Mouse (Mus musculus) hindbrain, embryonic 14.5 days (tissue): Measurements from ENCODE around the gene D630003M21Rik. TPM values are rescaled to one million over a fixed set of nuclear protein-coding genes. Genes with fewer than 3 reads are reported as not detected.

Source experiments
- ATAC-seq: fragments of 200-750 bp; cut with Nextera tagmentation; 2 replicates; pipeline ENCODE4 v1.8.0; 2017; ENCODE audit warnings: moderate number of reproducible peaks, mild to moderate bottlenecking, moderate TSS enrichment, moderate library complexity; ENCODE audit not compliant: low FRiP score
- DNase-seq: peaks from one replicate; pipeline ENCODE4 v3.0.0-alpha.2; 2015; ENCODE audit warnings: low spot score
- H3K27ac ChIP-seq: fragments of 300-500 bp; sonication (generic); 2 replicates; pipeline ENCODE4 v1.5.1; 2014; ENCODE audit warnings: mild to moderate bottlenecking, moderate library complexity
- H3K27me3 ChIP-seq: fragments of 300-500 bp; sonication (generic); 2 replicates; pipeline ENCODE4 v1.6.1; 2014; ENCODE audit warnings: mild to moderate bottlenecking, low read length, mixed read lengths; ENCODE audit not compliant: control insufficient read depth, insufficient read depth
- H3K36me3 ChIP-seq: fragments of 300-500 bp; sonication (generic); replicated peaks from 2 replicates; pipeline ENCODE4 v1.6.1; 2014; ENCODE audit not compliant: control insufficient read depth, insufficient read depth
- H3K4me1 ChIP-seq: fragments of 300-500 bp; sonication (generic); replicated peaks from 2 replicates; pipeline ENCODE4 v1.6.1; 2014; ENCODE audit warnings: antibody characterized with exemption, low read length, mixed read lengths; ENCODE audit not compliant: control insufficient read depth, insufficient read depth
- H3K4me2 ChIP-seq: fragments of 300-500 bp; sonication (generic); replicated peaks from 2 replicates; pipeline ENCODE4 v1.6.1; 2014; ENCODE audit warnings: mild to moderate bottlenecking, moderate library complexity
- H3K4me3 ChIP-seq: fragments of 300-500 bp; sonication (generic); replicated peaks from 2 replicates; pipeline ENCODE4 v1.5.1; 2014; ENCODE audit warnings: mild to moderate bottlenecking, low read length
- H3K9ac ChIP-seq: fragments of 300-500 bp; sonication (generic); 2 replicates; pipeline ENCODE4 v1.6.1; 2014
- H3K9me3 ChIP-seq: fragments of 300-500 bp; sonication (generic); 2 replicates; pipeline ENCODE4 v1.6.1; 2016; ENCODE audit warnings: low read length; ENCODE audit not compliant: control insufficient read depth
- WGBS: fragments of 180-500 bp; shearing (Covaris S2); extraction: QIAGEN DNeasy Blood & Tissue Kit; methylation state at CpG from one replicate; pipeline ENCODE4 v1.1.7; 2014; 5-methylcytosine and 5-hydroxymethylcytosine counted together
- polyA plus RNA-seq: library from polyadenylated mRNA; unstranded; fragments of >200 nt; fragmentation: Nextera tagmentation; extraction: Ambion mirVana; gene quantifications from 2 replicates; pipeline ENCODE4 v1.2.1, GENCODE M21; 2014

Gene D630003M21Rik
- polyA plus RNA-seq, 1 experiment from 2014 or later: 1.6 TPM

DNA sequence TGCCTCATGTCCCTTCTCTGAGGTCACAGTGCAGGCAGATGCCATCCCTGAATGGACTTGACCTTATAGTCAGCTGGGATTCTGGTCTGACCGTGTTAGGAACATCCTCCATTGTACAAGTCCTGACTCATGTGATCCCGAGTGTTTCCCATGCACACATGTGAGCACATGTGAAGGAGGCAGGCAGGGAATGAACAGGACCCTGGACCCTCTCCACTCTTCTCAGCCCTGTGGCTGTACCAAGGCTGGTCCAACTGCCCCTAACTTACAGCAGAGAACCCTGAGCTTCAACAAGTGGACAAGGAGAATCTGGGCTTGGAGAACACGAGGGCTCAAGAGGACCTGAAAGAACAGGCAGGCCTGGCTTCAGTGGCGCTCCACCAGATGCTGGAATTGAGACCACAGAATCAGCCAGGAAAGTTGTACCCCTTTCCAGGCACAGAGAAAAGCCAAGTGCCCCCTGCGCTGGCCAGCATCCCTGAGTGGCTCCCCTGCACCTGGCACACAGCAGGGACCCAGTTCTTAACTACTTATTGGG, 83.4 kb downstream of the D630003M21Rik start:
- no peak overlapping the region for H3K9ac ChIP-seq
- 76% methylated on average over 5 of the region's 5 CpGs for WGBS
- DNase-seq: no peak
- H3K4me2 ChIP-seq: peak overlapping the region; percentile 52
- H3K27me3 ChIP-seq: no peaks in the 10 kb centered on the region
- H3K4me3 ChIP-seq: peak overlapping the region; percentile 26; the same call in 1 of the 2 replicates
- no peaks in the 10 kb centered on the region for H3K9me3 ChIP-seq
- no peak overlapping the region for H3K27ac ChIP-seq
- H3K4me1 ChIP-seq: 0 out of 2 replicates have a peak, but pooled peaks cover 3% of the 10 kb centered on the region
- ATAC-seq: no peak
- H3K36me3 ChIP-seq: no peaks in the 10 kb centered on the region

DNA sequence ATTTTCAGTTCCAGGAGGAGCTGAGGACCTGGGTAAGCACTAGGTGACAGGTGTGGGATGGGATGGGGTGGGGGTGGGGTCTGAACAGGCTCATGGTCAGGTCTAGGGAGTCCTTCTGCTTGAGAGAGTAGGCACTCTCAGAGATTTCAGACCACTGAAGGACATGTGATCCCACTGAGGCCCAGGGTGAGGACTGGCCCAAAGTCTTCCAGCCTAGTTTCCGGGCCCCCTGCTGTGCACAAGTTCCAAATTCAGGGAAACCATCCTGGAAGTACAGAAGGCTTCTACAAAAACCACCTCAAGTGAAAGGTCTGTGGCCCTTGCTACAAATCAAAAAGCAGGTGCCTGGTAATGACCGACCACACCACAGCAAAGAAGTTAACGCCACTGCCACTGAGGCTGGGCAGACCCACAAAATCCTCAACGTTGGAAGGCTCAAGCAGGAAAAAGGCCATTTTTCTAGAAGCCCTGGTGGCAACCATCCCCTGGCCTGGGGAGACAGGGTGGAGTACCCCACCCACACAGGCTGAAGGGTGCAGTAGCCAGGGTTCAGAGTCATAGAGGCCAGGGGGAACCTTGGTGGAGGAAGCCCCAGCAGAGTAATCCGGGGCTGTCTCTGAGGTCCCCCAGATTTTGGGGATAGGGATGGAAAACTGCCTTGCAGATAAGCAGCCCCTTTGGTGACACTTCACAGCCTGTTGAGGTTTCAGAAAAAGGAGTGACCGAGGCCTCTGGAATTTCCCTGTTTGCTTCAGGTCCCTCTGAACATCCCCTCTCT, 84.1 kb downstream of the D630003M21Rik start:
- Histone ChIP-seq H3K36me3 (no peaks in the 10 kb centered on the region), H3K4me3 (no peak overlapping the region), H3K27ac (no peak overlapping the region), H3K4me2 (no peak overlapping the region), H3K9me3 (no peaks in the 10 kb centered on the region), H3K9ac (no peak overlapping the region), H3K4me1 (0 out of 2 replicates have a peak, but pooled peaks cover 3% of the 10 kb centered on the region), H3K27me3 (no peaks in the 10 kb centered on the region)
- 88% methylated on average over 6 of the region's 6 CpGs for WGBS
- no peak for DNase-seq
- no peak for ATAC-seq

DNA sequence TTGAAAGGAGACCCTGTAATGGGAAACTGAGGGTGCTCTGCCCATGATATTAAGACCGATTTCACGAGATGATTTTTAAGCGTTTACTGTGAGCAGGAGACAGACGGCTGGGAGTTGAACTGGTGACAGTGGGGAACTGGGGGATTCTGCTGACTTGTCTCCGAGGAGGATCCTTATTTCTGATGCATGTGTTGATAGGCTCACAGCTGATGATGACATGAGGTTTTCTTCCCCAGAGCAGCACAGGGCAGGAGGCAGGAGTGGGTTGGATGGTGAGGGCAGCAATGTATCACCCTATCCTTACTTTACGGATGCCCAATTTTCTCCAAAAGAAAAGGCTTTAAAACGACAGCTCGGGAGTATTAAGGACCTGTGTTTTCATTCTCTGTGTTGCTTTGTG, 84.8 kb downstream of the D630003M21Rik start:
- Histone ChIP-seq H3K4me1 (0 out of 2 replicates have a peak, but pooled peaks cover 3% of the 10 kb centered on the region), H3K4me2 (no peak overlapping the region), H3K27me3 (no peaks in the 10 kb centered on the region), H3K27ac (no peak overlapping the region), H3K9me3 (no peaks in the 10 kb centered on the region), H3K36me3 (no peaks in the 10 kb centered on the region), H3K4me3 (no peak overlapping the region), H3K9ac (no peak overlapping the region)
- DNase-seq: no peak
- ATAC-seq: no peak
- 52% methylated on average over 8 of the region's 8 CpGs for WGBS

DNA sequence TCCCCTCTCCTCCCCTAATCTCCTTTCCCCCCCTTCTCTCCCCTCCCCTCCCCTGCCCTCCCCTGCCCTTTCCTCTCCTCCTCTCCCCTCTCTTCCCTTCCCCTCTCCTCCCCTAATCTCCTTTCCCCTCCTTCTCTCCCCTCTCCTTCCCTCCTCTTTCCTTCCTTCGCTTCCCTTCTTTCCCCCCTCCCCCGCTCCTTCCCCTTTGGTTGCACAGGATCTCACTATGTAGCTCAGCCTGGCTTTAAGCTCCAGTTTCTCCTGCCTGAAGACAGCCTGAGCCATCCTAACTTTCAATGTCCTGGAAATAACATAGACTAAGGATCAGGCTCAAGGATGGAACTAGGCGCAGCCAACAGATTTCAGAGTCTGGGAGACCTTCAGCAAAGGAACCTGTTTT, 85.2 kb downstream of the D630003M21Rik start:
- Histone ChIP-seq H3K27ac (no peak overlapping the region), H3K4me3 (no peak overlapping the region), H3K9ac (no peak overlapping the region), H3K4me1 (0 out of 2 replicates have a peak, but pooled peaks cover 3% of the 10 kb centered on the region), H3K9me3 (no peaks in the 10 kb centered on the region), H3K27me3 (no peaks in the 10 kb centered on the region), H3K4me2 (no peak overlapping the region), H3K36me3 (no peaks in the 10 kb centered on the region)
- ATAC-seq: no peak
- no peak for DNase-seq
- 54% methylated on average over 3 of the region's 3 CpGs for WGBS

DNA sequence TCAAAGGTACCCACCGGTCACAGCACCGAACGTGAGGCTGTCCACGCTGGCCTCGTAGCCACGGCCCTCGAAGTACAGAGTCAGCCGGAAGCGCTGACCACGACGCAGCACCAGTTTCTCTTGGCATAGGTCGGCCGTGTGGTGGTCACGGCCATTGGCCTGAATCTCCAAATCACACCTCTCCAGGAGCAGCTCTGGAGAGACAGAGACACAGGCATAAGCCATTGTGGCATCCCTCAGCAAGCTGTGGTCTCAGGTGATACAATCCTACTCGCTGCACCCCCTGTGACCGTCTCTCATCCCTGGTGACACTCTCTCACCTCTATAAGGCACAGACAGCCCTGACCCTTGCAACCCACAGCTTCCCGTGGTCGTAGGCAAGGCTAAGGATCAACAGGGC, 86.0 kb downstream of the D630003M21Rik start:
- Histone ChIP-seq H3K4me2 (no peak overlapping the region), H3K27ac (no peak overlapping the region), H3K36me3 (no peaks in the 10 kb centered on the region), H3K27me3 (no peaks in the 10 kb centered on the region), H3K9me3 (no peaks in the 10 kb centered on the region), H3K9ac (no peak overlapping the region), H3K4me3 (no peak overlapping the region), H3K4me1 (0 out of 2 replicates have a peak, but pooled peaks cover 3% of the 10 kb centered on the region)
- DNase-seq (no peak), ATAC-seq (no peak)
- WGBS: 86% methylated on average over 18 of the region's 18 CpGs

DNA sequence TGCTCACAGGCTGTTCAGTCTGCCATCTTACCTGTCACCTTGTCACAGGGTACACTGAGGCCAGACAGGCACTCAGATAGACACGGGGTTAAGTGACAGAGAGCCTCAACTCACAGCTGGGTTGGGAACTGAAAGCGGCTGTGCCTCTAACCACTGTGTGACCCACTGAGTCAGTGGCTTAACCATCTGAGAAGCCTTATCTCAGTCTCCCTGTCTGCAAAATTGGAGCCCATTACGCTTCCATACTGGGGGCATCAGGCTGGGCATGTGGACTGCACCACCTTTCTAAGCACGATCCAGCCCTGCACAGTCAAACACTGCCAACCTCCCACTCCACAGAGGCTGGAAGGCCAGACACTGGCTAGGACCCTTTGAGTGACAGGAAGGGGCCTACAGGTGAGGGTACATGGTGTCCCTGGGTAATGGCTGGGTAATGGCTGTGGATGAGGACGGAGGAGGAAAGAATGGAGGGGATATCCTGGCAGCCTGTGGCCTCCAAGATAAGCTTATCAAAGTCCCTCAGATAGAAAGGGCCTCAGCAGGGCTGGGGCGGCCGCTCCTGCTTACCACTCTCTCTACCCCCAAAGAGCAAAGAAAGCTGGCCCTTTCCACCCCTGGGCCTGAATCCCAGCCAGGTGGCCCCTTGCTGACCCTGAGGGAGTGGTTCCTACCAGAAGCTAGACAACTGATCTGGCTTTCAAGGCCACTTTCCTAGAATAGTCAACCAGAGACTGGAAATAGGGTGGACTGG, 87.2 kb downstream of the D630003M21Rik start:
- H3K4me3 ChIP-seq: no peak overlapping the region
- no peaks in the 10 kb centered on the region for H3K27me3 ChIP-seq
- no peaks in the 10 kb centered on the region for H3K36me3 ChIP-seq
- H3K9me3 ChIP-seq: no peaks in the 10 kb centered on the region
- no peak overlapping the region for H3K9ac ChIP-seq
- 93% methylated on average over 7 of the region's 7 CpGs for WGBS
- H3K4me2 ChIP-seq: no peak overlapping the region
- H3K4me1 ChIP-seq: 0 out of 2 replicates have a peak, but pooled peaks cover 3% of the 10 kb centered on the region
- no peak overlapping the region for H3K27ac ChIP-seq
- DNase-seq (no peak), ATAC-seq (no peak)

DNA sequence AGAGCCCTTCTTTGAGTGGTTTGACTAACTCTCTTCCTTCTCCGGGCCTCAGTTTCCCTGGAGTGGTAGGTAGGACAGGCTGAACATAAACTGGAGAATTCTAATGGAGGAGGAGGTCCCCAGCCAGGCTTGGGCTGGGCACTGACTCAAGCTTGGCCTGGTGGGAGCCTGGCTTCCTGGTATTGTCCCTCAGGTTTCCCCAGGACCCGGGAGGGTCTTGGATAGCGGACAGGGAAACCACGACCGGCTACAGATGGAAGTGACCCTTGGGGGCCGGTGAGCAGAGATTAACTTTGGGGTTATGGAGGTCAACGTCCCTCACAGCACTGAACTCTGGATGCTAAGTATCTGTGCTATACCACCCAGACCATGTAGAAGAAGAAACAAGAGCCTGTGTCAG, 87.8 kb downstream of the D630003M21Rik start:
- Histone ChIP-seq H3K4me2 (no peak overlapping the region), H3K36me3 (no peaks in the 10 kb centered on the region), H3K27me3 (no peaks in the 10 kb centered on the region), H3K9me3 (no peaks in the 10 kb centered on the region), H3K27ac (no peak overlapping the region), H3K4me3 (no peak overlapping the region), H3K9ac (no peak overlapping the region), H3K4me1 (0 out of 2 replicates have a peak, but pooled peaks cover 2% of the 10 kb centered on the region)
- ATAC-seq: no peak
- WGBS: 86% methylated on average over 7 of the region's 7 CpGs
- DNase-seq: no peak

DNA sequence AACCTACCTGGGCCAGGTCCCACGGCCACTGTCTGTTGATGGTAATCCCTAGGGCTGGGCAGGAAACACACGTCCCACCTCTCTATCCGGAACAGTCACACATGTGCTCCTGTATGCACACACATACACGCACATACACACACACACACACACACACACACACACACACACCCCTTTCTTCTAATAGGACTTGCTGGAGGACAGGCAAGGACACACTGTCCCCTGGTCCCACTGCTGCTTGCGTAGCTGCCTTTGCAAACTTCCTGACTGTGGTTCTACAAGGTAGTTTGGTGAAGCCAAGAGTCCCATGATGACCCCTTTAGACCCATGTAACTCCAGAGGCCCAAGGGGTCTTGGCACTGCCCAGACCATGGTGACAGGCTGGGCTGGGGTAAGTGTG, 88.4 kb downstream of the D630003M21Rik start:
- ATAC-seq (no peak), DNase-seq (no peak)
- Histone ChIP-seq H3K4me3 (no peak overlapping the region), H3K9me3 (no peaks in the 10 kb centered on the region), H3K9ac (no peak overlapping the region), H3K27me3 (no peaks in the 10 kb centered on the region), H3K4me1 (no peaks in the 10 kb centered on the region), H3K4me2 (no peak overlapping the region), H3K27ac (no peak overlapping the region), H3K36me3 (no peaks in the 10 kb centered on the region)
- WGBS: 81% methylated on average over 5 of the region's 5 CpGs

DNA sequence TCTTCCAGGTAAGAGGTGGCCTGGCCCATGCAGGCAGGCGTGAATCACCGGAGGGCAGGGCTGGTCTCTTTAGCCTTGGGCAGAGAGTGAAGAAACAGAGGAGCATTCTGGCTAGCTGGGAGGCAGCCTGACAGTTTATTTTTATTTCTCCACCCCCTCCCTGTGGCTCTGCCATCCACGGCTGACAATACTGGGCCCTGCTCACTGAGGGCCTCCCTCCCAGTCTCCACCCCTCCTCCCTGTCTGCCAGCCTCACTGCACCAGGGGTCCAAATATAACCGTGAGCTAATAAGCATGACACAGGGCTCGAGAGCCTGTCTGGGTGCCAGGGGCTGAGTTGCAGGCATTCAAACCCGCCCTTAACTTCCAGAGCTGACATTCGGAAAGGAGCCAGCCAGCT, 89.4 kb downstream of the D630003M21Rik start:
- Histone ChIP-seq H3K27ac (no peak overlapping the region), H3K9ac (0 out of 2 replicates have a peak overlapping the region, but pooled peaks have one; percentile 8), H3K4me1 (no peaks in the 10 kb centered on the region), H3K4me3 (no peak overlapping the region), H3K9me3 (no peaks in the 10 kb centered on the region), H3K4me2 (no peak overlapping the region), H3K27me3 (no peaks in the 10 kb centered on the region), H3K36me3 (no peaks in the 10 kb centered on the region)
- ATAC-seq (peak; percentile 77; the same call in 1 of the 2 replicates), DNase-seq (peak; percentile 49)
- WGBS: 37% methylated on average over 7 of the region's 7 CpGs
